Mouse (Mus musculus) mammary gland, adult 2 months (tissue): ENCODE measurements around the gene Calhm4. TPM values are rescaled to one million over a fixed set of nuclear protein-coding genes. Genes with fewer than 3 reads are reported as not detected.

Experiments used
- polyA plus RNA-seq: library from polyadenylated mRNA; depleted of rRNA; stranded (reverse); fragments of >200 nt; gene quantifications from 2 replicates; pipeline ENCODE4 v1.2.3, GENCODE M21; 2012; ENCODE audit warnings: low replicate concordance; rRNA removed

Gene Calhm4
- not detected in 2 replicates for polyA plus RNA-seq

GRCm38 (mm10) chr10:34044210-34044609 lies at the start of gene Calhm4:
Gene Calhm4 (minus strand): TSS chr10:34044310.

GRCm38 (mm10) chr10:34037401-34037800 lies 6.7 kb downstream of the Calhm4 start, which contains the start of gene Trappc3l:
Gene Trappc3l (plus strand): TSS chr10:34037597.

GRCm38 (mm10) chr10:34019302-34020075 lies 24.6 kb downstream of the Calhm4 start, which contains the start of gene Rwdd1:
Gene Rwdd1 (minus strand): TSS chr10:34019624.

Other genes starting within 250 kb of the Calhm4 start
- not detected in 2 replicates for gene Sult3a1, start 186.6 kb downstream of the Calhm4 start, polyA plus RNA-seq
- gene Rsph4a, start 139.2 kb downstream of the Calhm4 start, polyA plus RNA-seq: not detected in 2 replicates
- gene Zup1, start 93.0 kb downstream of the Calhm4 start, polyA plus RNA-seq: 3.6 and 6.7 TPM in 2 replicates
- gene Rwdd1, start 24.7 kb downstream of the Calhm4 start, polyA plus RNA-seq: 31.9 and 52.1 TPM in 2 replicates
- not detected in 2 replicates for gene Trappc3l, start 6.7 kb downstream of the Calhm4 start, polyA plus RNA-seq
- gene Calhm5, start 52.2 kb upstream of the Calhm4 start, polyA plus RNA-seq: 0.27 and 1.1 TPM in 2 replicates
- 11.1 and 33.0 TPM in 2 replicates for gene Calhm6, start 83.7 kb upstream of the Calhm4 start, polyA plus RNA-seq
- gene Dse, start 163.4 kb upstream of the Calhm4 start, polyA plus RNA-seq: 18.7 and 37.2 TPM in 2 replicates
- 29.6 and 36.4 TPM in 2 replicates for gene Tspyl1, start 237.9 kb upstream of the Calhm4 start, polyA plus RNA-seq